Mouse (Mus musculus) embryo, embryonic 10.5 days (tissue): ENCODE results near the gene Sarm1.
"Not testable (repeated sequence)": the region's sequence is repeated elsewhere in the genome, so short reads cannot be mapped to it uniquely, and the experiment has no call there.

Source experiments
- DNase-seq: peaks from one replicate; pipeline ENCODE4 v3.0.0-alpha.2; 2015; ENCODE audit warnings: low spot score

The Sarm1 gene

GRCm38 (mm10) chr11:78497544-78498522 lies at the start of gene Sarm1:
Sarm1 (minus strand) TSS chr11:78497754.
- DNase-seq, result peak; percentile 97

DNA sequence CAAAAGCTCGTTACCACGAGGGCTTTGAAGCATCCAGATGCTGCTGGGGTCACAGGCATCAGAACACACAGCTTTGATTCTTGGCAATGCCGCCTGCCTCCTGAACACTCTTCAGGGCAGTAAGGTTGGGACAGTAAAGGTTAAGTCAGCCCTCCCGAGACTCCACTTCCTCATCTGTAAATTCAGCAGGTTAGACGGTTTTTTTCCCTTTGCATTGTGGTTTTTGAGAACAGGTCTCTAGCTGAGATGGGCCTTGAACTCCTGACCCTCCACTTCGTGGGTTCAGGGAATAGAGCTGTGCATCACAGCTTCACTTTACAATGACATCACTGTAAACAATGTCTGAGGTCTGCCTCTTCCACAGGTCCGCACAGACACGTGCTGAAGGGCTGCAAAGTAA lies 47.6 kb upstream of the Sarm1 start:
- DNase-seq, result no peak

GRCm38 (mm10) chr11:78544449-78545111 lies 47.0 kb upstream of the Sarm1 start:
- DNase-seq, result no peak

DNA sequence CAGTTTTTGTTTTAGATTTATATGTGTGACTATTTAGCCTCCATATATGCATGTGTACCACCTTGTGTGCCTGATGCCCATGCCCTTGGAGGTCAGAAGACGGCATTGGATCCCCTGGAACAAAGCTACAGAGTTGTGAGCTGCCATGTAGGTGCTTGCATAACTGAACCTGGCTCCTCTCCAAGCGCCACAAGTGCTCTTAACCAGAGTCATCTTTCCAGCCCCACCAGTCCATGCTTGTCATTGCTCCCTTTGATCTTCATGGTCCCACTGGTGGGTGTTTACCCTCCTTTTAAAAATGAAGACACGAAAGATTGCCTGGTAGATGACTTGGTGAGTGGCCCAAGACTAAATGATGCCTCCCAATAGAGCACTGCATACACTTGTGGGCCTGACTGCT lies 42.8 kb upstream of the Sarm1 start:
- DNase-seq, result no peak

- DNase-seq, result no peak
Measured at GRCm38 (mm10) chr11:78536690-78537084, 39.1 kb upstream of the Sarm1 start.

GRCm38 (mm10) chr11:78536080-78536689 lies 38.6 kb upstream of the Sarm1 start, which contains the start of the genes Tnfaip1 and Ift20:
Tnfaip1 (minus strand) TSS chr11:78536332.
Ift20 (plus strand) TSS chr11:78536361.
- DNase-seq, result peak; percentile 100

DNA sequence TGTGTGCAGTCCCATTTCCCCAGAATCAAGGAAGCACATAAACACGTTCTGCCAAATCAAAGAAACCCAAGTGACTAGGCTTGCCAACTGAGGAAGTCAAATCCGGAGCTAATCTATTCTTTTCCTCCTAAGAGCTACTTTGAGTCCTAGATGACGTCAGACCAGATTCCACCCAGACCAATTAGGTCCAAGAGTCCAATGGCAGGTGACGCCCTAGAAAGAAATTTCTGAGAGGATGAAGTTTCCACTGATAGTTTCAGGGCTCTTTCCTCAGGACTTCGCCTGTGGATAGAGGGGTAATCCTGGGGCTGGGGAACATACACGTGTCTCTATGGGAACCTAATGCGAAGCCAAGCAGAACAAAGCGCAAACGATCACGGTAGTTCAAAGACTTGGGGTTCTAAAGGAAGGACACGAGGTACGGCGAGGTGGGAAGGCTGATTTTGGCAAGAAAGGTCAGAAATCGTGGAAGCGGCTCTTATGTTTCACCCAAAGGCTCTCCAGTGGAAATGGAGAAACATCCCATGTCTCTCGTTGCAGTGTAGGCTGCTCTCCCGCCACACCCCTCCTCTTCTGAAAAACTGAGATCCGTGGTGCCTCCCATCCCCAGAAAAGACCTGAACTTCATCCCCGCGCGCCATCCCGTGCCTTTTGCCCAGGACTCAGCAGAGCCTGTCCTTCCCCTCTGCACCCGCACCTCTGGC lies 38.0 kb upstream of the Sarm1 start:
- peak; percentile 75 for DNase-seq

DNA sequence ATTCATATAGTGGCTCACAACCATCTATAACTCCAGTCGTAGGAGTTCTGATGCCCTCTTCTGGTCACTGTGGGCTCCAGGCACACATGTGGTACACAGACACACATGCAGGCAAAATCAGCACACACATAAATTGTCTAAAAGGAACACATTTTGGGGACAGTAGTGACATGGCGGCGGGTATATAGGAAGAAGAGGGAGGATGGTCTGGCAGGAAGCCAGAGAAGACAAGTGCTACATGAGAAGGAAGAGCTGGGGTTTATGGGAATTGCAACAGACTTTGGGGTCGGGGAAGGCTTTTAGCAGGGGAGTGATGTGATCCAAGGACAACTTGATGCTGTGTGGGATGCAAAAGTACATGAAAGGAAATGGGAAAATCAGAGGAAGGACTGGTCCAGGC lies 37.0 kb upstream of the Sarm1 start:
- no peak for DNase-seq

DNA sequence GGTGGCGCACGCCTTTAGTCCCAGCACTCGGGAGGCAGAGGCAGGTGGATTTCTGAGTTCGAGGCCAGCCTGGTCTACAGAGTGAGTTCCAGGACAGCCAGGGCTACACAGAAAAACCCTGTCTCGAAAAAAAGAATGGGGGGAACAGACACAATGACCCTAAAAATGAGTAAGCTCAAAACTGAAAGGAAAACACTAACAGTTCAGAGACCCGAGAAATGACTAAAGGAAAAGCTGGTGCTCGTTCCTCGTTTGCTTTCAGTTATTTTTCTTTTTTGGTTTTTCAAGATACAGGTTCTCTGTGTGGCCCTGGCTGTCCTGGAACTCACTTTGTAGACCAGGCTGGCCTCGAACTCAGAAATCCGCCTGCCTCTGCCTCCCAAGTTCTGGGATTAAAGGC lies 34.0 kb upstream of the Sarm1 start:
- DNase-seq, result not testable (repeated sequence)

DNA sequence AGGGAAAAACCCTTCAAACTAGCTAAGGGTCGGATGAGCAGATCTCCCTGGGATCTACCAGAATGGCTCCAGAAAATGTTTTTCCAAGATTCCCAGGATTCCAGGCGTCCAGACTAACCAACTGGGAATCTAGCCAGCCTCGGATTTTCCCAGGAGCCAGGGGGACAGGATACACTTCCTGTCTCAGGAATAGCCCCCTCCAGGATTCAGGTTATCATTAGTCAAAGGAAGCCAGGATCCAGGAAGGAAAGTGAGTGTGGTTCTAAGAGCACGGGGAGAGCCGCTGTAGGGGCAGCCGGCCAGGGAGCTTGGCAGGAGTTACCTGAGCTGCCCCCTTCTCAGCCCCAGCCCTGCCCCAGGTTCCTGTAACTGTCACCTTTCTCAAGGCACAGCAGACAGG lies 33.5 kb upstream of the Sarm1 start:
- no peak for DNase-seq

DNA sequence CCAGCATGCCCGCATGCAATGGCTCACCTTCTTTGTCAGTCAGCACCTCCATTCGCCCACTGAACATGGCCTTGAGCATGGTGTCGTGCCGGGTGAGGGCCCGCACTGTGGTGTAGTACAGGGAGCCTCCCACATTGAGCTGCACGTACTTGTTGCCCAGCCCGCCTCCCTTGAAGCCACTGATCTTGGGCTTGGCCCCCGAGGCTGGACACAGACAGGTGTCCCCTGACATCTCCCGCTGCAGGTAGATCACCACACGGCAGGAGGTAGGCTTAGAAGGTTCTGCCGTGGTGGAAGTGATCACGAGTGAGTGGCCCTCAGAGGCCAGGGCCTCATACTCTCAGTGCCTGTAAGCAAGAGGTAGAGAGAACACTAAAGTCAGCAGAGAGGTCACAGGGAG lies 32.4 kb upstream of the Sarm1 start:
- no peak for DNase-seq

DNA sequence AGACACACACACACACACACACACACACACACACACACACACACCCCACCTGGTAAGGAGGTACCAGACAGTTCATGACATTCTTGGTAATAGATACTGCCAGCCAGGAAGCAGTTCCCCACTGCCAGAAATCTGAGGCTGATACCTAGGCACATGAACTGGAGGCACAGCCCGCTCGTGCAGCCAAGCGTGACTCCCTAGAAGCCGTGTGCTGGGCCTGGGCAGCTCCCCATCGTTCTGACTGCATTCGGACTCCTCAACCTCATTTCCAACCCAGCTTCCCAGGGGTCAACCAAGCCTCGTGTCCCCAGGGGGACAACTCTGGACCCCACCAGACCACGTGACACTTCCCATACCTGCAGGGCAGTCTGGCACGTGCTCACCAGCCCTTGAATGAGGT lies 31.2 kb upstream of the Sarm1 start:
- no peak for DNase-seq

DNA sequence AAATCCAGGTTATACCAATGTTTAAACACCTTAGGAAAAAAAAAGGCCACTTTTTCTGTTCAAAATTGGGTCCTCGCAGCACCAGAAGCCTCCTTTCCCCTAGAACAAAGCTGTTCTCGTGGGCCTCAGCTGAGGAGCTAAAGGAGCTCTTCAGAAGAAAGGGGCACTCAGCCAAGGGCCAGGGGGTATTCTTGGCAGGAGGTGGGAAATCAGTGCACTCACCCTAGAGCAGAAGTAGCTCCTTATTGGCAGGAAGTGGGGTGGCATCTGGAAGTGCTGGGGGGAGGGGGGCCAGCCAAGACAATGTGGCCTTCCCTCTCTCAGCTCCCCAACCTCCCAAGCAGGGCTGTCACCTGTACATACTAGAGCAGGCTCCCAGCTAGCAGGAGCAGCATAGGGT lies 27.3 kb upstream of the Sarm1 start:
- DNase-seq, result no peak

DNA sequence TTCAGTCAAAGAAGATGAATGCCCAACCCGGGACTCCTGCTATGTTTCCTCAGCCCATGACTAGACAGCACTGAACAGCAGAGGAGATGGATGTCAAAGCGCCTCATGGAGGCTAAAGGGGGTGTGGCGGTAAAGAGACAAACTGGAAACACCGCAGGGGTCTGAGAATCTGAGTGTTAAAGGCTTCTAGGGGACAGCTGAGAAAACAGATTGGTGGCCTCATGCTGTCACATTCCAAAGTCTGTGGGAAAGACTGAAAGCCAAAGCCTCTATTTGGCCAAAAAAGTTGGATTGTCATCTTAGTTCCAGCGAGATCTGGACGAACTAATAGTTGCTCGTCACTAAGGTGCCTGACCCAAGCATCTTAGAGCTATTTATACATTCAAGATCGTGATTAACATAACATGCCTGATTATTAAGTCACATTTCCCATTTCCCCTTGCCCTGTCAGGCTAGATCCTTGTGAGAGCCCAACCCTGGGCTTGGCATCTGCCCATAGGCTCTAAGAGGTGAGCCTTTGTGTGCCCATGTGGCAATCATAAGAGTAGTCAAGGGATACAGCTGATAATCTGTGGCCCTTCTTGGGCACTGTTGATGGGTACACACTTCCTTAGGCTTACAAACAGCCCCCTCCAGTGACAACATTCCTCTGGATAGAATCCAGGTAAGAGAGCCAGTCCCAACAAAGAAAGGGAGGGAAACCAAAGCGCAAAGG lies 25.8 kb upstream of the Sarm1 start:
- peak; percentile 47 for DNase-seq

DNA sequence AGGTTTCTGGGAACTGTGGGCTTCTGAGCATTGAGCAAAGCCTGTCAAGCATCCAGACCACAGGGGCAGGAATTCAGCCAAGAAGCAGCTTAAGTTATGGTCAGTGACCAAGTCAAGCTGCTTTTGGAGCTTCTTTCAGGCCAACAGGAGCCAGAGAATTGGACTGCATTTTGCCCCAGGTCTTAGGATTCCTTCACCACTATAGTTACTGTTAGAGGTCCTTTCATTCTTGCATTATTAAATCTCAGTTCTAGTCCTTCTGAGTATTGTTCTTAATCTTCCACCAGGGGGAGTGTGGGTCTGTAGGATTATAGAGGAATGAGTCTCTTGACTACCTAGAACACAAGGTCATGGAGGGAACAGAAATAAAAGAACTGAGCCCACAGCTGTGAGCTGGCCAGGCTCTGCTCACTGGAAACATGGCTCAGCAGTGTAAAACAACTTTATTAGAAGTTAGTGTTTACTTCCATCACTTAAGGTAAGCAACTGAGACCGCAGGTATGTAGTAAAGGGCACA lies 25.0 kb upstream of the Sarm1 start:
- DNase-seq, result peak; percentile 29

GRCm38 (mm10) chr11:78521880-78522279 lies 24.3 kb upstream of the Sarm1 start:
- DNase-seq, result no peak

DNA sequence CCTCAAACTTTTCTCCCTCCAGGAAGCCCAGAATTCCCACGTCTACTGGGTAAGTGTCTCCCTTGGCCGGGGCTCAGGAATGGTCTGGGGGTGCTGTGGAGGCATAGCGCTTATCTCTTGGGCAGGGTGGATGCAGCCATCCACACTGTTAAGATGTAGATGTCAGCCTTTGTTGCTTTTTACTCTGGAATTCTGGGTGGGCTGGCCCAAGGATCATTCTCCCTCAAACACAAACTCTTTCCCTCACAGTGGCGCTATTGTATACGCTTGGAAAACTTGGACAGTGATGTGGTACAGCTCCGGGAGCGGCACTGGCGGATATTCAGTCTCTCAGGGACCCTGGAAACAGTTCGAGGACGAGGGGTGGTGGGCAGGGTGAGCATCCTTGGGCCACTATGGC lies 21.4 kb upstream of the Sarm1 start:
- no peak for DNase-seq

GRCm38 (mm10) chr11:78515549-78516325 lies 18.2 kb upstream of the Sarm1 start:
- DNase-seq, result peak; percentile 30

- DNase-seq, result no peak
Measured at GRCm38 (mm10) chr11:78513106-78513790, 15.7 kb upstream of the Sarm1 start.
